Mouse (Mus musculus): ENCODE measurements at regions not wholly inside any gene's neighbourhood (a gene's known extent, or its start where the extent isn't known, plus 50 kb on each side); places are given as distances from the start of the nearest gene placed in this dataset.

DNA sequence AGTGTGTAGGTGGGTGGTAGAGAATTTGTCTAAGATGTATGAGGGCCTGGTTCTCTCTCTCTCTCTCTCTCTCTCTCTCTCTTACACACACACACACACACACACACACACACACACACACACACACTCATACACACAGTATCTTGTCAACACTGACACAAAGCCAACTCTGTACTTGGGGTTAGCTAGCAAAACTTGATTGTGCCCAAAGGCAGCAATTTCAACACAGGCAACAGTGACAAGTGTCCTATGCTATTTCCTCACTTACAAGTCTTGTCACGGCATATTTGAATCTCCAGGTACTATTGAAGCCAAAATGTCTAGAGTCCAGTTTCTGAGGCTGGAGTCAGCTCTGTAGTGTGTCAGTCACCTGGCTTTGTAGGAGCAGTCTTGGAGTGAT lies 150.1 kb upstream of the Gm5148 start:
- no peak overlapping the region for H3K4me3 ChIP-seq (ENCODE audit: control insufficient read depth in 1 of 2, insufficient read depth in 1 of 2, low read depth in 2 of 2, low read length in 2 of 2)
- no peaks in the 10 kb centered on the region for H3K4me1 ChIP-seq (ENCODE audit: control insufficient read depth in 1 of 2, insufficient read depth in 2 of 2, low read length in 2 of 2)
- H3K9me3 ChIP-seq (replicated peaks; ENCODE audit: insufficient read depth, low read length) = no peaks in the 10 kb centered on the region
- DNase-seq (ENCODE audit: low read depth, low spot score) = no peak
- no peaks in the 10 kb centered on the region for H3K79me2 ChIP-seq (ENCODE audit: control insufficient read depth, insufficient read depth, low read length, poor library complexity)
- H3K36me3 ChIP-seq (ENCODE audit: control insufficient read depth in 1 of 2, insufficient read depth in 2 of 2, low read length in 2 of 2) = no peaks in the 10 kb centered on the region
- H3K27me3 ChIP-seq (ENCODE audit: control insufficient read depth in 1 of 2, insufficient read depth in 2 of 2, low read length in 2 of 2) = no peaks in the 10 kb centered on the region
- no peak overlapping the region for H3K9ac ChIP-seq (ENCODE audit: control insufficient read depth, low read depth, low read length, poor library complexity, severe bottlenecking)
- H3K27ac ChIP-seq (ENCODE audit: control insufficient read depth, low read depth, low read length) = no peak overlapping the region
- no peak for TF ChIP-seq SMC3 (IDR thresholded peaks at IDR 0.05; ENCODE audit: low read depth, low read length)
- TF ChIP-seq CTCF (IDR thresholded peaks at IDR 0.05 in 2 of 3, conservative IDR thresholded peaks at IDR 0.05 in 1 of 3; ENCODE audit: control insufficient read depth in 1 of 3, insufficient read depth in 1 of 3, low read depth in 2 of 3, low read length in 3 of 3, poor library complexity in 1 of 3, severe bottlenecking in 1 of 3) = no peak
- no peak for TF ChIP-seq GATA1 (IDR thresholded peaks at IDR 0.05; ENCODE audit: low read depth, low read length)
- TF ChIP-seq TCF12 (IDR thresholded peaks at IDR 0.05; ENCODE audit: low read depth, low read length) = no peak
- TF ChIP-seq USF1 (IDR thresholded peaks at IDR 0.05; ENCODE audit: low read depth, low read length) = no peak
- TF ChIP-seq NRF1 (IDR thresholded peaks at IDR 0.05; ENCODE audit: insufficient read depth, low read depth, low read length, poor library complexity, severe bottlenecking) = no peak
- no peak for TF ChIP-seq E2F4 (IDR thresholded peaks at IDR 0.05; ENCODE audit: borderline replicate concordance, low read depth, low read length)
- no peak for TF ChIP-seq POLR2AphosphoS5 (IDR thresholded peaks at IDR 0.05; ENCODE audit: borderline replicate concordance, low read depth, low read length)
- no peak for TF ChIP-seq TAL1 (IDR thresholded peaks at IDR 0.05; ENCODE audit: low read length)
- no peak for TF ChIP-seq GABPA (IDR thresholded peaks at IDR 0.05; ENCODE audit: low read depth, low read length)
- TF ChIP-seq CHD1 (IDR thresholded peaks at IDR 0.05; ENCODE audit: low read depth, low read length) = no peak
- no peak for TF ChIP-seq RCOR1 (IDR thresholded peaks at IDR 0.05; ENCODE audit: low read depth, low read length)
- TF ChIP-seq ZC3H11A (IDR thresholded peaks at IDR 0.05; ENCODE audit: low read depth, low read length) = no peak
- no peak for TF ChIP-seq MEF2A (IDR thresholded peaks at IDR 0.05; ENCODE audit: extremely low read depth, insufficient replicate concordance, low read depth, low read length, poor library complexity, severe bottlenecking)
- no peak for TF ChIP-seq SIN3A (IDR thresholded peaks at IDR 0.05; ENCODE audit: low read length)
- no peak for TF ChIP-seq MAX (IDR thresholded peaks at IDR 0.05; ENCODE audit: low read length)
- TF ChIP-seq MAZ (IDR thresholded peaks at IDR 0.05; ENCODE audit: low read depth, low read length) = no peak

DNA sequence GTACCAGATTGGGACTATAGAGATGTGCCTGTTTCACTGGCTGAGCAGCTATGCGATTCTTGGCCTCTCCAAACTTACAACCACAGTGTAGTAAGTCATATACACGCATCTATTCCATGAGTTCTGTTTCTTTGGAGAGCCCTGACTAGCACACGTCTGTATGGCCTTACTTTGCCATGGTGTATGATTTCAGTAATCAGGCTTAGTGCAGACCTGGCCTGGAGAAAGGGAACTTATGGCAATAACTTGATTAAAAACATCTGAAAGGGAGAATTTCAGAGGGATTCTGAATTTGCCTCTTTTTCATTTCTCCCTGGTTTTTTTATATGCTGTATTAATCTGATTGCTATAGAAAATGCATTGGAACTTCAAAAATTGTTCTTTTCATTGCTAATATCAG lies 148.0 kb upstream of the Gm5148 start:
- Histone ChIP-seq H3K9me3 (replicated peaks; ENCODE audit: insufficient read depth, low read length) (no peaks in the 10 kb centered on the region), H3K27me3 (ENCODE audit: control insufficient read depth in 1 of 2, insufficient read depth in 2 of 2, low read length in 2 of 2) (no peaks in the 10 kb centered on the region), H3K36me3 (ENCODE audit: control insufficient read depth in 1 of 2, insufficient read depth in 2 of 2, low read length in 2 of 2) (no peaks in the 10 kb centered on the region), H3K79me2 (ENCODE audit: control insufficient read depth, insufficient read depth, low read length, poor library complexity) (no peaks in the 10 kb centered on the region), H3K4me1 (ENCODE audit: control insufficient read depth in 1 of 2, insufficient read depth in 2 of 2, low read length in 2 of 2) (no peaks in the 10 kb centered on the region), H3K27ac (ENCODE audit: control insufficient read depth, low read depth, low read length) (no peak overlapping the region), H3K9ac (ENCODE audit: control insufficient read depth, low read depth, low read length, poor library complexity, severe bottlenecking) (no peak overlapping the region), H3K4me3 (ENCODE audit: control insufficient read depth in 1 of 2, insufficient read depth in 1 of 2, low read depth in 2 of 2, low read length in 2 of 2) (no peak overlapping the region)
- DNase-seq (ENCODE audit: low read depth, low spot score) = no peak
- TF ChIP-seq KAT2A (conservative IDR thresholded peaks at IDR 0.05; ENCODE audit: low read depth, low read length) (no peak), MAFK (IDR thresholded peaks at IDR 0.05; ENCODE audit: borderline replicate concordance, low read depth, low read length) (no peak), POLR2AphosphoS5 (IDR thresholded peaks at IDR 0.05; ENCODE audit: borderline replicate concordance, low read depth, low read length) (no peak)
